Mouse (Mus musculus): ENCODE data around the gene Nr4a1. TPM values are rescaled to one million over a fixed set of nuclear protein-coding genes. Genes with fewer than 3 reads are reported as not detected.

Nr4a1 gene
- total and polyA plus RNA-seq, 3 experiments: 0.04 TPM; not detected in 2

- Histone ChIP-seq H3K4me1 (ENCODE audit: insufficient read depth, low read depth, low read length) (peaks cover 43% of the 10 kb centered on the region), H3K27me3 (ENCODE audit: insufficient read depth, low read length) (0 out of 2 replicates have a peak, but pooled peaks cover 2% of the 10 kb centered on the region), H3K4me3 (ENCODE audit: low read depth, low read length) (peak overlapping the region; percentile 45; the same call in 1 of the 2 replicates), H3K36me3 (replicated peaks) (no peaks in the 10 kb centered on the region), H3K9me3 (replicated peaks) (peaks cover 31% of the 10 kb centered on the region)
- DNase-seq (ENCODE audit: low spot score): no peak
- TF ChIP-seq POLR2AphosphoS5 (IDR thresholded peaks at IDR 0.05; ENCODE audit: insufficient replicate concordance, low read depth, low read length): no peak
- TF ChIP-seq TAL1 (conservative IDR thresholded peaks at IDR 0.05; ENCODE audit: low read depth, low read length): no peak
- TF ChIP-seq GATA1 (IDR thresholded peaks at IDR 0.05; ENCODE audit: borderline replicate concordance, low read length): no peak
- no peak for ATAC-seq (ENCODE audit: extremely low read depth, insufficient number of reproducible peaks, low FRiP score, poor library complexity, severe bottlenecking)
These were observed 63.1 kb downstream of the Nr4a1 start for GRCm38 (mm10) chr15:101316913-101317813.

- no peak for ATAC-seq (ENCODE audit: extremely low read depth, insufficient number of reproducible peaks, low FRiP score, poor library complexity, severe bottlenecking)
- 0 out of 2 replicates have a peak, but pooled peaks cover 2% of the 10 kb centered on the region for H3K27me3 ChIP-seq (ENCODE audit: insufficient read depth, low read length)
- no peak overlapping the region for H3K4me3 ChIP-seq (ENCODE audit: low read depth, low read length)
- peaks cover 50% of the 10 kb centered on the region for H3K4me1 ChIP-seq (ENCODE audit: insufficient read depth, low read depth, low read length)
- no peaks in the 10 kb centered on the region for H3K36me3 ChIP-seq (replicated peaks)
- no peak for TF ChIP-seq GATA1 (IDR thresholded peaks at IDR 0.05; ENCODE audit: borderline replicate concordance, low read length)
- no peak for TF ChIP-seq GATA2 (IDR thresholded peaks at IDR 0.05; ENCODE audit: borderline replicate concordance, low read depth, low read length)
- no peak for TF ChIP-seq CTCF (IDR thresholded peaks at IDR 0.05; ENCODE audit: low read depth, low read length)
- TF ChIP-seq POLR2AphosphoS5 (IDR thresholded peaks at IDR 0.05; ENCODE audit: insufficient replicate concordance, low read depth, low read length): no peak
- no peak for TF ChIP-seq TAL1 (conservative IDR thresholded peaks at IDR 0.05; ENCODE audit: low read depth, low read length)
- H3K9me3 ChIP-seq (replicated peaks): peaks cover 38% of the 10 kb centered on the region
- DNase-seq (ENCODE audit: low spot score): no peak
These were observed 63.9 kb downstream of the Nr4a1 start for GRCm38 (mm10) chr15:101317814-101318500.

- DNase-seq (ENCODE audit: low spot score) (no peak), ATAC-seq (ENCODE audit: extremely low read depth, insufficient number of reproducible peaks, low FRiP score, poor library complexity, severe bottlenecking) (no peak)
- H3K4me3 ChIP-seq (ENCODE audit: low read depth, low read length): no peak overlapping the region
- 0 out of 2 replicates have a peak, but pooled peaks cover 2% of the 10 kb centered on the region for H3K27me3 ChIP-seq (ENCODE audit: insufficient read depth, low read length)
- no peak for TF ChIP-seq POLR2AphosphoS5 (IDR thresholded peaks at IDR 0.05; ENCODE audit: insufficient replicate concordance, low read depth, low read length)
- TF ChIP-seq GATA2 (IDR thresholded peaks at IDR 0.05; ENCODE audit: borderline replicate concordance, low read depth, low read length): no peak
- peaks cover 50% of the 10 kb centered on the region for H3K4me1 ChIP-seq (ENCODE audit: insufficient read depth, low read depth, low read length)
- H3K9me3 ChIP-seq (replicated peaks): peaks cover 45% of the 10 kb centered on the region
- no peaks in the 10 kb centered on the region for H3K36me3 ChIP-seq (replicated peaks)
These were observed 65.1 kb downstream of the Nr4a1 start for GRCm38 (mm10) chr15:101318889-101319765.

- Histone ChIP-seq H3K27me3 (ENCODE audit: insufficient read depth, low read length) (0 out of 2 replicates have a peak, but pooled peaks cover 2% of the 10 kb centered on the region), H3K9me3 (replicated peaks) (peaks cover 39% of the 10 kb centered on the region), H3K4me3 (ENCODE audit: low read depth, low read length) (no peak overlapping the region), H3K36me3 (replicated peaks) (no peaks in the 10 kb centered on the region), H3K4me1 (ENCODE audit: insufficient read depth, low read depth, low read length) (peaks cover 50% of the 10 kb centered on the region)
- TF ChIP-seq POLR2AphosphoS5 (IDR thresholded peaks at IDR 0.05; ENCODE audit: insufficient replicate concordance, low read depth, low read length) (no peak), GATA1 (IDR thresholded peaks at IDR 0.05; ENCODE audit: borderline replicate concordance, low read length) (no peak), CTCF (IDR thresholded peaks at IDR 0.05; ENCODE audit: low read depth, low read length) (no peak), TAL1 (conservative IDR thresholded peaks at IDR 0.05; ENCODE audit: low read depth, low read length) (no peak), GATA2 (IDR thresholded peaks at IDR 0.05; ENCODE audit: borderline replicate concordance, low read depth, low read length) (no peak)
- no peak for DNase-seq (ENCODE audit: low spot score)
- no peak for ATAC-seq (ENCODE audit: extremely low read depth, insufficient number of reproducible peaks, low FRiP score, poor library complexity, severe bottlenecking)
These were observed 66.0 kb downstream of the Nr4a1 start for GRCm38 (mm10) chr15:101320010-101320617.

- Histone ChIP-seq H3K9me3 (replicated peaks) (peaks cover 40% of the 10 kb centered on the region), H3K4me3 (ENCODE audit: low read depth, low read length) (no peak overlapping the region), H3K36me3 (replicated peaks) (no peaks in the 10 kb centered on the region), H3K4me1 (ENCODE audit: insufficient read depth, low read depth, low read length) (peaks cover 47% of the 10 kb centered on the region), H3K27me3 (ENCODE audit: insufficient read depth, low read length) (0 out of 2 replicates have a peak, but pooled peaks cover 2% of the 10 kb centered on the region)
- DNase-seq (ENCODE audit: low spot score) (no peak), ATAC-seq (ENCODE audit: extremely low read depth, insufficient number of reproducible peaks, low FRiP score, poor library complexity, severe bottlenecking) (peak; percentile 65)
- TF ChIP-seq POLR2AphosphoS5 (IDR thresholded peaks at IDR 0.05; ENCODE audit: insufficient replicate concordance, low read depth, low read length) (no peak), CTCF (IDR thresholded peaks at IDR 0.05; ENCODE audit: low read depth, low read length) (no peak)
These were observed 66.6 kb downstream of the Nr4a1 start for GRCm38 (mm10) chr15:101320618-101321041.
